Mouse (Mus musculus): ENCODE measurements around the gene Rarb. TPM values are rescaled to one million over a fixed set of nuclear protein-coding genes. Genes with fewer than 3 reads are reported as not detected.
A peak's percentile ranks its signal among the peaks of the same experiment; 100 is the strongest.

The Rarb gene
- polyA plus RNA-seq, 1 experiment from 2014 or later = 37.2 TPM

- Histone ChIP-seq H3K4me3 (no peak overlapping the region), H3K4me1 (peaks cover 21% of the 10 kb centered on the region), H3K27ac (no peak overlapping the region), H3K9me3 (no peaks in the 10 kb centered on the region), H3K9ac (no peak overlapping the region), H3K36me3 (no peaks in the 10 kb centered on the region), H3K4me2 (replicated peaks) (no peak overlapping the region), H3K27me3 (no peaks in the 10 kb centered on the region)
- 75% methylated on average over 8 of the region's 8 CpGs for WGBS
- no peak for ATAC-seq (ENCODE audit: insufficient number of reproducible peaks, insufficient read depth, low FRiP score, low TSS enrichment)
These were observed 299.3 kb downstream of the Rarb start for GRCm38 (mm10) chr14:16519588-16520167.

GRCm38 (mm10) chr14:16517958-16518357 lies 301.0 kb downstream of the Rarb start:
- Histone ChIP-seq H3K27me3 (no peaks in the 10 kb centered on the region), H3K9ac (no peak overlapping the region), H3K4me2 (replicated peaks) (no peak overlapping the region), H3K4me1 (peaks cover 21% of the 10 kb centered on the region), H3K36me3 (no peaks in the 10 kb centered on the region), H3K9me3 (no peaks in the 10 kb centered on the region), H3K27ac (no peak overlapping the region), H3K4me3 (no peak overlapping the region)
- ATAC-seq (ENCODE audit: insufficient number of reproducible peaks, insufficient read depth, low FRiP score, low TSS enrichment) = no peak

GRCm38 (mm10) chr14:16515731-16516130 lies 303.2 kb downstream of the Rarb start:
- no peak overlapping the region for H3K27ac ChIP-seq
- H3K9me3 ChIP-seq = no peaks in the 10 kb centered on the region
- no peaks in the 10 kb centered on the region for H3K36me3 ChIP-seq
- ATAC-seq (ENCODE audit: insufficient number of reproducible peaks, insufficient read depth, low FRiP score, low TSS enrichment) = no peak
- no peak overlapping the region for H3K4me3 ChIP-seq
- no peaks in the 10 kb centered on the region for H3K27me3 ChIP-seq
- peaks cover 28% of the 10 kb centered on the region for H3K4me1 ChIP-seq
- no peak overlapping the region for H3K9ac ChIP-seq
- H3K4me2 ChIP-seq (replicated peaks) = no peak overlapping the region
- 57% methylated on average over 3 of the region's 3 CpGs for WGBS

GRCm38 (mm10) chr14:16510574-16510973 lies 308.4 kb downstream of the Rarb start:
- ATAC-seq (ENCODE audit: insufficient number of reproducible peaks, insufficient read depth, low FRiP score, low TSS enrichment) = peak; percentile 75
- H3K27ac ChIP-seq = 0 out of 2 replicates have a peak overlapping the region, but pooled peaks have one; percentile 26
- H3K4me2 ChIP-seq (replicated peaks) = no peak overlapping the region
- H3K36me3 ChIP-seq = peaks cover 8% of the 10 kb centered on the region
- no peak overlapping the region for H3K9ac ChIP-seq
- no peaks in the 10 kb centered on the region for H3K9me3 ChIP-seq
- peaks cover 19% of the 10 kb centered on the region; the same call in 1 of the 2 replicates for H3K4me1 ChIP-seq
- 24% methylated on average over 4 of the region's 4 CpGs for WGBS
- no peaks in the 10 kb centered on the region for H3K27me3 ChIP-seq
- no peak overlapping the region for H3K4me3 ChIP-seq

GRCm38 (mm10) chr14:16509825-16510224 lies 309.1 kb downstream of the Rarb start:
- Histone ChIP-seq H3K9ac (no peak overlapping the region), H3K4me1 (peaks cover 19% of the 10 kb centered on the region; the same call in 1 of the 2 replicates), H3K4me2 (replicated peaks) (no peak overlapping the region), H3K4me3 (no peak overlapping the region), H3K9me3 (no peaks in the 10 kb centered on the region), H3K27me3 (no peaks in the 10 kb centered on the region), H3K36me3 (peaks cover 8% of the 10 kb centered on the region), H3K27ac (0 out of 2 replicates have a peak overlapping the region, but pooled peaks have one; percentile 1)
- no peak for ATAC-seq (ENCODE audit: insufficient number of reproducible peaks, insufficient read depth, low FRiP score, low TSS enrichment)
- WGBS = 36% methylated on average over 4 of the region's 4 CpGs

- ATAC-seq (ENCODE audit: insufficient number of reproducible peaks, insufficient read depth, low FRiP score, low TSS enrichment) = no peak
- peaks cover 19% of the 10 kb centered on the region; the same call in 1 of the 2 replicates for H3K4me1 ChIP-seq
- H3K36me3 ChIP-seq = peaks cover 8% of the 10 kb centered on the region
- 93% methylated on average over 7 of the region's 7 CpGs for WGBS
- no peak overlapping the region for H3K9ac ChIP-seq
- no peak overlapping the region for H3K4me3 ChIP-seq
- H3K27me3 ChIP-seq = no peaks in the 10 kb centered on the region
- H3K27ac ChIP-seq = no peak overlapping the region
- no peak overlapping the region for H3K4me2 ChIP-seq (replicated peaks)
- H3K9me3 ChIP-seq = no peaks in the 10 kb centered on the region
These were observed 310.2 kb downstream of the Rarb start for GRCm38 (mm10) chr14:16508760-16509159.

GRCm38 (mm10) chr14:16497226-16497661 lies 321.7 kb downstream of the Rarb start:
- no peaks in the 10 kb centered on the region for H3K9me3 ChIP-seq
- H3K36me3 ChIP-seq = no peaks in the 10 kb centered on the region
- H3K27me3 ChIP-seq = no peaks in the 10 kb centered on the region
- ATAC-seq (ENCODE audit: insufficient number of reproducible peaks, insufficient read depth, low FRiP score, low TSS enrichment) = no peak
- 65% methylated on average over 2 of the region's 2 CpGs for WGBS
- no peak overlapping the region for H3K9ac ChIP-seq
- H3K4me1 ChIP-seq = no peaks in the 10 kb centered on the region
- no peak overlapping the region for H3K4me2 ChIP-seq (replicated peaks)
- H3K27ac ChIP-seq = no peak overlapping the region
- no peak overlapping the region for H3K4me3 ChIP-seq

- no peaks in the 10 kb centered on the region for H3K9me3 ChIP-seq
- 49% methylated on average over 8 of the region's 8 CpGs for WGBS
- no peaks in the 10 kb centered on the region for H3K36me3 ChIP-seq
- no peak overlapping the region for H3K4me2 ChIP-seq (replicated peaks)
- H3K27me3 ChIP-seq = no peaks in the 10 kb centered on the region
- no peak overlapping the region for H3K4me3 ChIP-seq
- H3K4me1 ChIP-seq = 0 out of 2 replicates have a peak, but pooled peaks cover 8% of the 10 kb centered on the region
- ATAC-seq (ENCODE audit: insufficient number of reproducible peaks, insufficient read depth, low FRiP score, low TSS enrichment) = no peak
- no peak overlapping the region for H3K9ac ChIP-seq
- no peak overlapping the region for H3K27ac ChIP-seq
These were observed 335.1 kb downstream of the Rarb start for GRCm38 (mm10) chr14:16483656-16484380.

- Histone ChIP-seq H3K27me3 (no peaks in the 10 kb centered on the region), H3K36me3 (no peaks in the 10 kb centered on the region), H3K4me1 (0 out of 2 replicates have a peak, but pooled peaks cover 8% of the 10 kb centered on the region), H3K4me2 (replicated peaks) (no peak overlapping the region), H3K27ac (no peak overlapping the region), H3K9ac (no peak overlapping the region), H3K9me3 (no peaks in the 10 kb centered on the region), H3K4me3 (no peak overlapping the region)
- no peak for ATAC-seq (ENCODE audit: insufficient number of reproducible peaks, insufficient read depth, low FRiP score, low TSS enrichment)
- 57% methylated on average over 6 of the region's 6 CpGs for WGBS
These were observed 338.3 kb downstream of the Rarb start for GRCm38 (mm10) chr14:16480621-16481020.

GRCm38 (mm10) chr14:16479521-16479920 lies 339.4 kb downstream of the Rarb start:
- Histone ChIP-seq H3K4me3 (no peak overlapping the region), H3K4me2 (replicated peaks) (no peak overlapping the region), H3K36me3 (no peaks in the 10 kb centered on the region), H3K4me1 (0 out of 2 replicates have a peak, but pooled peaks cover 7% of the 10 kb centered on the region), H3K27me3 (no peaks in the 10 kb centered on the region), H3K27ac (no peak overlapping the region), H3K9ac (no peak overlapping the region), H3K9me3 (no peaks in the 10 kb centered on the region)
- 79% methylated on average over 2 of the region's 2 CpGs for WGBS
- no peak for ATAC-seq (ENCODE audit: insufficient number of reproducible peaks, insufficient read depth, low FRiP score, low TSS enrichment)

GRCm38 (mm10) chr14:16478606-16479323 lies 340.2 kb downstream of the Rarb start:
- 92% methylated on average over 1 of the region's 1 CpGs for WGBS
- Histone ChIP-seq H3K9me3 (no peaks in the 10 kb centered on the region), H3K36me3 (no peaks in the 10 kb centered on the region), H3K9ac (no peak overlapping the region), H3K4me1 (no peaks in the 10 kb centered on the region), H3K27me3 (no peaks in the 10 kb centered on the region), H3K4me2 (replicated peaks) (no peak overlapping the region), H3K4me3 (no peak overlapping the region), H3K27ac (no peak overlapping the region)
- no peak for ATAC-seq (ENCODE audit: insufficient number of reproducible peaks, insufficient read depth, low FRiP score, low TSS enrichment)

Data from embryonic facial prominence, embryonic 12.5 days (tissue).